Mouse (Mus musculus): Measurements from ENCODE around the gene Nubpl.
"Not testable (repeated sequence)": the region's sequence is repeated elsewhere in the genome, so short reads cannot be mapped to it uniquely, and the experiment has no call there.

Nubpl gene

DNA sequence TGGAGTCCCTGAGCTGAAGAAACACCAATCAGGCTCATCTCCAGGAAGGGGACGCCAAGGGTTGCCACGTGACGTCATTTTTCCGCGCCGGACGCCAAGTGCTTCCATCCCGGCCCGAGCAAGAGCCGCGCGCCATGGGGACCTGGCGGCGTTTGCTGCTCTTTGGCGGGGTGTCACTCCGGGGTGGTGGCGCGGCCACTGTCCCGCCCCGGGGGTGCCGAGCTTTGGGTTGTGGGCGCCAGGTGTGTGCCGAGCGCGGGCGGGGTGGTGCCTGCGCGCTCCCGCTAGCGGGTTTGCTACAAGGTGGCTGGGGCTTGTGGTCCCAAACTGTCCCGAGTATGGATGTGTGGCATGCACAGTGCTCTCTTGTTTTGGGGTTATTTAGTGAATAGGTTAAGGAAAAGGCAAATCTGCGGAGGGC, at the start of gene Nubpl:
Gene Nubpl (plus strand): TSS at position 88 of the 421 bp plus-strand sequence.
- DNase-seq (ENCODE audit: low spot score in 2 of 2), result peak; percentile 91 to 93

DNA sequence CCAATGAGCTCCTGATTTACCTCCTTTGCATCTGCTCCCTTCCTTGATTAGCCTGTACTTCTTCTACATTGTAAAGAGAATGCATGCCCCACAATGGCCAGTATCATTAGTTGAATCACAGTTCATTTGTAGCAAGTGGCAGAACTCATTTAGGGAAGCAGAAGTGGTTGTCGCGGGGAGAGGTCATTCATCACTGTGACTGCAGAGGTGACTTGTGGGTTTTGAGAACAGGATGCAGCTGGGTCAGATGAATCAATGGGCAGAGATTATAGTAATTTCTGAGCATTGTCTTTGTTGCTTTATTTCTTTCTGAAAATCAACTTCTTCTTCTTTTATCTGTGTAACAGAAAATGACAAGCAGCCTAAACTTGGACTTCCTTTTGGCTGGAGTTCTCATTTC, 48.2 kb upstream of the Nubpl start:
- no peak for DNase-seq (ENCODE audit: low spot score in 2 of 2)

DNA sequence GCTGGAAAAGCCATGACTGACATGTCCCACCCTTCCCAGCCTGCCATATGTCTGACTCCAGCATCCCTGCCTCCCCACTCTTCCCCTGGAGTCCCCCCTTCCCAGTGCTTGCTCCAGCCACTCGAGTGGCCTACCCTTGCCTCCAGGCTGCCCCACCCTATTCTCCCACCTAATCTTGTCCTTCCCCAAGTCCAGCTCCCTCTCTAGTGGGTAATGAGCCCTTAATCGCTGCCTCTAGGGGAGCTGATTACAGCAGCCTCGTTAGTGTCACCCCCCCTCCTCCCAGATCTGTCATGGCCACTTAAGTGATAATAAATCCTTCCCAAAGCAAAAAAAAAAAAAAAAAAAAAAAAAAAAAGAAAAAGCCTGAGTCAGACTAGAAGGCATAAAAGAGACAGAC, 18.2 kb upstream of the Nubpl start:
- DNase-seq (ENCODE audit: low spot score in 2 of 2), result not testable (repeated sequence)

DNA sequence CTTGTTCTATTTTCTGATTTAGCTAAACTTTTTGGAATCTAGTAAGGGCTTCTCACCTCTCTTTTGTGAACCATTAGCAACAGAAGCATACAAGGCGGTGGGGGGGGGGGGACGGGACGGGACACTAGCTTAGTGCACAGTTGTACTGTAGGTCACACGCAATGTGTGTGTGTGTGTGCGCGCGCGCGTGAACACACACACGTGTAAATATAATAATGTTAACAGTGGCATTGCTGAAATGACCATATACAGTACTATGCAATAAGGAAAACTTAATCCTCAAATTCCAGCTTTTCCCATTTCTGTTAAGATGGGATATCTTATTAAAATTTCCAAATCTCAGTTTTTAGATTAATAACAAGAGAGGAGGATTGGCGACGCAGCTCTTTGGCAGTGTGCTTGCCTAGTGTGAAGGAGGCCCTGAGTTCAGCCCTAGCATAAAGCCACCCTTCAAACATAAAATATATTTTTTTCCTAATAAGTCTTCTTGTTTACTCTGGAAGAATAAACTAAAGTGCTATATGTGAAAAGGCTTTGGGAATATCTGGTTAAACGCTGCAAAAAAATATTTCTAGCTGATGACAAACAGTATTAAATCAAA, 388 bp upstream of the Nubpl start:
- DNase-seq (ENCODE audit: low spot score in 2 of 2), result no peak

DNA sequence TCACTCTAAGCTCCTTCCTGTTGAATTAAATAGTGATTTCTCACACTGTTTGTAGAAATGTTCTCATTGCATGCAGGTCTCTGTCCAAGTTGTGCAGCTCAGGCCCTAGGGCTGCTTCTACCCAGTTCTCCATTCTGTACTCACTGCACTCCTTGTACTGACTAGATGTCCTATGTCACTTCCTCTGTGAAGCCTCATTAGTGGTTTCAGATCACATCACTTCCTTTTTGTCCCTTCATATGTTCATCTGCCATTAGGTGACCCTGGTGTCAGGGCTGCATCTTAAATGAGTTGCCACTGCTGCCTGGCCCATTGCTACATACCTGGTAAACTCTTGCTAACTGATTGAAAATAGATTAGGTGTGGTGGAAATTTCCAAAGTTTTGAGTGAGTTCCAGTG, 22.7 kb downstream of the Nubpl start:
- no peak for DNase-seq (ENCODE audit: low spot score in 2 of 2)

DNA sequence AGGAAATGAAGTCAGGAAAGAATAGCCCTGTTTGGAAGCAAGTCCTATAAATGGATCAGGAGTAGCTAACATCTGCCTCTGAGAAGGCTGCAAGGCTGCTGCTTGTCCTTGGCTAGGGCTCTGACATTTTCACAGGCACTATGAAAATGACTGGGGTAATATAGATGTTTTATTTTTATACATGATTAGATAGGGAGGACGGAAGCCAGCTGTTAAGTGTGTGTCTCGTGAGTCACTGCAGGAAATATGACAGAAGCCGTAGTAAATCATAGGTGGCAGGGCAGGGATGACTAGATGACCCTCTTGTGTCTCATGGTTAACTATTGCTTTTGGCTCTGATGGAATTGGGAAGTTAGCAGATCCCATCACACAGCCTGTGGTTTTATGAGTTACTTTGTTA, 28.9 kb downstream of the Nubpl start:
- DNase-seq (ENCODE audit: low spot score in 2 of 2), result no peak

DNA sequence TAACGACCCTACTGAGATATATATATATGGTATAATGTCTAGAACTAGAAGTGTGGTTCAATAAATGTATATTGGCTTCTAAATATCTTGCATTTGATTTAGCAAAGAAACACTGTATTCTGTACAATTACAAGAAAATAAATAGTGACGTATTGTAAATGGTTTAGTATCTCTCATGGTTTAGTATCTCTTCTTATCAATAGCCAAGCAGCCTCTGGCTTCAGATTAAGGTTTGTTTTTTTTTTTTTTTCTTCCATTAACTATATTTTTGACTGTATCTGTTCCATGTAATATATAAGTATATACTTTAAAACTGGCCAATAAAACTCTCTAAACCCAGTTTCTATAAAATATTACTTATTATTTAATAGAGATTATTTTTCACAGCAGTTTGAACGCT, 31.5 kb downstream of the Nubpl start:
- DNase-seq (ENCODE audit: low spot score in 2 of 2), result no peak

DNA sequence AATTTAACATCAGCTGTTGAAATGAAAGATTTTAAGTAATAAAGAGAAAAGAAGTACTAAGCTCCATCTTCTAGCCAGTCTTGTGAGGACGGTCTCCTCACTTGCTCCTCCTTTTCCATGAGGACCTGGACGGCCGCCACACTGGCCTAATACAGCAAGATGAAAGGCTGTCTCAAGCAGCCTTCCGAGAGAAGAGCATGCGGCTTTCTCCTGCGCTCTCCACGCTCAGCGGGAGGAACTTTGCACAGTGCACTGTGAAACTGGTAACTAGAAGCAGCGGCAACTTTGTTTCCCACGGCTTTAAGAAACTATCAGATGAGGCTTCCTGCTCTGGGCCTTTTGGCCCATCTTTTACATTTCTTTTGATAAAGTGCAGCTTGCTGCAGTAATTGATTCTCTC, 34.7 kb downstream of the Nubpl start:
- DNase-seq (ENCODE audit: low spot score in 2 of 2), result no peak

DNA sequence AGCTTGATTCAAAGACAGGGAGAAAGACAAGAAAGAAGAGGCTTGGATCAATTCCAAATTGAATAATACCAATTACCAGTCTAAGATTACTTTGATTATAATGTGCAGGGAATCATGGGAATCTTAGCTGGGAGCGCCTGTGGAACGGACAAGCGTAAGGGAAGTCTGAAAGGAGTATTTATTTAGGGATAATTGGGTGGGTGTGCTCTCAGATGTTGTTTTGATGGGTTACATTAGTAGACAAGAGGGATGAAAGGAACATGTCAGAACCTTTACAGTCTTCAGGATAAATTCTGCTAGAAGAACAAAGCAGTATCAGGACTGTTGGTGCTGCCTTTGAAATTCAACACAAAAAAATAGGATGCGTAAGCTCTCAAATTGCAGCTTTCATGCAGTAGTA, 40.8 kb downstream of the Nubpl start:
- no peak for DNase-seq (ENCODE audit: low spot score in 2 of 2)

DNA sequence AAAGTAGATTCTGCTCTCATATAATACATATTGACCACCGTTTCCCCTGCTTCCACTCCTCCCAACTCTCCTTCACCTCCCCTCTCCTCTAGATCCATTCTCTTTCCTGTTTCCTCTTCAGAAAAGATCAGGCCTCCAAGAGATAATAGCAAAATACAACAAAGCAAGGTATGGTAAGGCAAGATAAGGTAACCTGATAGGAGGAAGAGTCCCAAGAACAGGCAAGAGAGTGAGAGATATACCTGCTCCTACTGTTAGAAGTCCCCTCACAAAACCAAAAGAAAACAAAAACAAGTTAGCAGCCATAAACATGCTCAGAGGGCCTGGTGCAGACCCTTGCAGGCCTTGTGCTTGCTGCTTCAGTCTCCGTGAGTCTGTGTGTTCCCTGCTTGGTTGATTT, 49.1 kb downstream of the Nubpl start:
- no peak for DNase-seq (ENCODE audit: low spot score in 2 of 2)

DNA sequence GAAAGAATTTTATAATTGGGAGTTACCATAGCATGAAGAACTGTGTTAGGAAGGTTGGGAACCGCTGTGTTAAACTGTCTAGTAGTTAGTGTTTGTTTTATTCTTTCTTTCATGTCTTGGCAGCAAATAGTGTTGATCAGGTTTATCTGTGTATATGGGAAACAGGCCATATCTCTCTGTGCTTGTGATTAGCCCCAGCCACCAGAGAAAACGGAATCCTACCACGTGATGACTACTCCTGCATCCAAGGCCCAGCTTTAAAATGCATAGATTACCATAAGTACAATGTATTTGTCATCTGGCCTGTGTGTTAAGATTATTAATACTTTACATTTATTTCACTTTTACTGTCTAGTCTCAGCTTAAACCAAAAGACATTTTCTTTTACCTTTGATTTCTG, 51.9 kb downstream of the Nubpl start:
- DNase-seq (ENCODE audit: low spot score in 2 of 2), result no peak

DNA sequence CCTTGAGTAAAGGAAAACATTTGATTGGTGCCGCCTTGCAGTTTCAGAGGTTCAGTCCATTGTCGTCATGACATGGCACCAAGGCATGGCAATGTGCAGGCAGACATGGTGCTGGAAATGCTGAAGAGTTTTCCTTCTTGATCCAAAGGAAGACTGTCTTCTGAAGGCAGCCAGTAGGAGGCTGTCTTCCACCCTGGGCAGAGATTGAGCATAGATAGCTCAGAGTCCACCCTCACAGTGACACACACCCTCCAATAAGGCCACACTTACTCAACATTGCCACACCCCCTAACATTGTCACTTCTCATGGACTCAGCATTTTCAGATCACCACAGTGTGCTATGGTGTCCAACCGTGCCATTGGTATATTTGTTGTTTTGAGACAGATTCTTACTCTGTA, 54.5 kb downstream of the Nubpl start:
- no peak for DNase-seq (ENCODE audit: low spot score in 2 of 2)

DNA sequence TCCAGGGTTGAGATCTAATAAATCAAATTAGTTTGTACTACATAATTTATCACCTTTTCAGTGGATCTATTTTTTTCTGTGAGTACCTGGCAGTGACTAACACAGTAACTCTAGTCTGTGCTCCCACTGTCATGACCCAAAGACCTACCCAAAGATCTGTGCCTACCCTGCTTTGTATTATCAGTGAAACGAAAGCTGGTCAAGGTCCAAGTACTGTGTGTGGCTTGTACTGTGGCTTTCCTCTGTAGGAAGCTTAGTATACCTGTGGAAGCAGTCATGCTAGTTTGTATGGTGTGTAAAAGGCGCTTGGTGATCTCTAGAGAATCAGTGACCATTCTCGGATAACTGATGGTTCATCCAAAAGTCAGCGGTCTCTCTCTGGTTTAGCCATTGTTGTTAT, 57.4 kb downstream of the Nubpl start:
- DNase-seq (ENCODE audit: low spot score in 2 of 2), result no peak

DNA sequence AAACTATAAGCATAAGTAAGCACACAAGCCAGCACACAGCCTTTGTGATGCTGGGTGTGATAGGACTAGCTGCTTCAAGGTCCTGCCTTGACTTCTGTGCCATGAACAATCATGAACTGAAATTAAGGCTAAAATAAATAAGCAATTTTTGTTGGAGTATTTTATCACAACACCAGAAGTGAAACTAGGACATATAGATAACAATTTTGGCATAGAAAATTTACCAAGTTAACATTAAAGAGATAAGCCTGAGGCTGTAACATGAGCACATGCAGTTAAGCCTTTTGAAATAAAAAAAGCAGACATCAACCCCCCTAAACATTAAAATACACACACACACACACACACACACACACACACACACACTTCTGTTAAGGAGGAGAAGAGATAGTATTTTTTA, 66.9 kb downstream of the Nubpl start:
- DNase-seq (ENCODE audit: low spot score in 2 of 2), result no peak

DNA sequence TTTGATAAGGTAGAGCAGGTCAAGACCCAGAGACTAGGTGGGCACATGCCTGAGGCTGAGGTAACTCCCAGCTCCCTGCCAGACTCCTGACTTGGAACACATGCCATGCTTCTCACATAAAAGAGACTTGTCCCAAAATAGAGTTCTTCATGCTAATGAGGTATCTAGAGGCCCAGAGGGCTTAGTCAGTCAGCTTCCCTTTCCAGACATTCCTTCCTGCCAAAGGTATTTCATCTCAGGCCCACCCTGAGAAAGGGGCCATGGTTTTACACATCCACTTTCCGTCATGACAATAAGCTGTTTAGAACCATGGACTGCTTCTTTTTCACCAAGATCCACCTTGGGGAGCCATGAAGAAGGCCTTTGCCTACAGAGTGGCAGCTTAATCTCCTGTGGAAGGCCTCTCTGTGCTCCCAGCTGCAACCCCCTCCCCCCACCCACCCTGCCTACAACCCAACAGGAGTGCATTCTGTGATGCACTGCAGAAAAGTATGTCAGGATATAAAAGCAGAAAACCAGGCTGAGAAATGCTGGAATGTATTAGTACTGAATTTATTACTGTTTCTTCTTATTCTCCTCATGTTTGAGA, 88.8 kb downstream of the Nubpl start:
- no peak for DNase-seq (ENCODE audit: low spot score in 2 of 2)

DNA sequence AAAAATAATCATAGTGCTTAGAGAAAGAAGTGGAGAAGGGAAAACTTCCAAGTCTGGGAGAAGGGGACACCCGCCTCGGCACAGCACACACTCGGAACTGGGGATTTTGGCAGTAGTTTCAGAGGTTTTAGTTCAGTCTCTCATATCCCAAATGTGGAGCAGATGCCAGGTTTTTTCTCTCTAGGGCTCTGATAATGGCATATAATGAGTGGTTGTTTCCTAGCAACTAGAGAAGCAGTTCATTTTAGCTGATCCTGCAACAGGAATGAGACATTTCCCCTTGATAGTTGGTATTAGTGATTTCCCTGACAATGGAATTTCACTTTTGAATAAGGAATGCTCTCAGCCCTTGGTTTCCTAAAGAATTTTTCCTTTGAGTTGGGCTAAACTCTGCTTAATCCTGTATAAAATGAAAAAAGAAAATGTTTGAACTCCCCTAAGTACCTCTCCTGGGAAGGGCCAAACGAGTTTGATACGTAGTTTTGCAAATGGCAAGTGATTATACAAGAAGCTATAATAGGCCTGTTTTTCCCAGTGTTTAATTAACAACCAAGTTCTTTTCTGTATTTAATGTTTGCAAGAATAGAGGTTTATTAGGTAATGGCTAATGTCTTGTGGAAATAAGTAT, 89.5 kb downstream of the Nubpl start:
- DNase-seq (ENCODE audit: low spot score in 2 of 2), result no peak

DNA sequence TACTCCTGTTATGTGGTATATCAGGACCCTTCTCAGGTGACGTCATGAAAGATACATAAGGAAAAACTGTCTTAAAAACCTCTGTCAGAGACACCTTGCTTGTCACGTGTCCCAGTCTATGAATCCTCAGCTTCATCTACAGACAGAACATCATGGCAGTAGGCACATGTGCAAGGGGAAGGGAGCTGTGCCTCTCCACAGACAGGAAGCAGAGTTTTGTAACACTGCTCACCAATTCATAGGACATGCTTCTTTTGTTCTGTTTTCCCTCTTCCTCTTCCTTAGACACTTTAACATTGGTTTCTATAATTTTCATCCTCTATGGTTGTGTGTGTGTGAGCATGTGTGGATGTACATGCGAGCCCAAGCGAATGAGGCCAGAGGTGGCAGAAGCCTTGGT, 100.9 kb downstream of the Nubpl start:
- no peak for DNase-seq (ENCODE audit: low spot score in 2 of 2)

DNA sequence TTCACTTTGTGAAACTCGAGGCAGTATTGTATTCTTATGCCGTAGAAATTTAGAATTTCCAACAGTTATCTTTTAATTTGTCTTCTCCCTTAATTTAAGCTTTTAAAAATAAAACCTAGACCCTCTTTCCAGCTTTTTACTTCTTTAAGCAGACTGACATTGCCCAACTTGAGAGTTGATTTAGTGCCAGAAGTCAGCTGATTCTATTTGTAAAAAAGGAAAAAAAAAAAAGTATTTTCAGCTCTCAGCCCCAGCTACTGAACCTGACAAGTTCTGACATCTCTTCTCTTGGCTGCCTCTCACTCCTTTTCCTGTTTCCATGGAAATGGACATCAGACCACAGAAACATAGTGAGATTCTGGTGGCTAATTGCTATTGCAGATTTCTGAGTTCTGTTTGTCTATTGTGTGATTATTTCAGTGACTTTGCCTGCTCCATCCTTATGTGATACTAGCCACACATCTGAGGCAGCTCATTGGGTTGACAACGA, 111.6 kb downstream of the Nubpl start:
- DNase-seq (ENCODE audit: low spot score in 2 of 2), result no peak

DNA sequence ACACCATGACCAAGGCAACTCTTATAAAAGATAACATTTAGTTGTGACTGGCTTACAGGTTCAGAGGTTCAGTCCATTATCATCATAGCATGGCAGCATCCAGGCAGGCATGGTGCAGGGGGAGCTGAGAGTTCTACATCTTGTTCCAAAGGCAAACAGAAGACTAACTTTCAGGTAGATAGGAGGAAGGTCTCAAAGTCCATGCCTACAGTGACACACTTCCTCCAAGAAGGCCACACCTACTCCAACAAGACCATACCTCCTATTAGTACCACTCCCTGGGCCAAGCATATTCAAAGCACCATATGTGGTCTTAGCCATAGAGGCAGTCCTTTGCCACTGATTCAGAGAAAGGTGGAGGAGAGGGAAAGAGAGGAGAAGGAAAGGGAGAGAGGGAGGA, 113.6 kb downstream of the Nubpl start:
- DNase-seq (ENCODE audit: low spot score in 2 of 2), result no peak

DNA sequence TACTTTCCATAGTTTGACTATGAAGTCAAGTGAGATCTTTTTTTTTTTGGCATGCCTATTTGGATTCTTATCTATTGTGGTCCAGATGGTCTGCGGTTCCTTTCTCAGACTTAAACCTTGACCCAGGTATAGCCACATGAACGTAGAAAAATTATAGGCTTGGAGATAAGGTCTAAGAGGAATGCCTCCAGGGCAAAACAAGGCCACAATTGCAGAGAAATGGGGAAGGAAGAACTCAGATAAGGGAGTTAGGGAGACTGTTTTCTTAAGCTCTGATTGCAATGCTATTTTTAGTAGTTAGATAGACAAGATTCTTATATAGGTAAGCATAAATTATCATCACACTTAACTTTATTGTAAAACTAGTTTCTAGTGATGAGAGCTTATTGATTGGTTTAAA, 117.3 kb downstream of the Nubpl start:
- DNase-seq (ENCODE audit: low spot score in 2 of 2), result no peak

DNA sequence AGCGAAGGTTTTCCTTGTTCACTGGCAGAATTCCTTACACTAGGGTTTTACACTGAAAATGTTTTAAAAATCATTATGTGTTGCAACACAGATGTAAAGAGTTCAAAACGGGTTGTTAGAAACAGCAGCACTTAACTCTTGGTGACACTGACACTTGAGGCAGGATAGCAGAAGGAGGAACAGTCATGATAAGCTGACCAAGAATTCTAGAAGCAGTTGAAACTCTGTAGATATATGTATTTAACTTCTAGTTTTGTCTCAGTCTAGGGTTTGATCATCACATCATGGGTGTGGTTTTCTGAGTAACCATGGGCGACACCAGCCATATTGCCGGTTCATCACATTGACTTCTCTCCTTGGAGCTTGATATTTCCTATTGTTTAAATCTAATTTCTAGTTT, 127.4 kb downstream of the Nubpl start:
- DNase-seq (ENCODE audit: low spot score in 2 of 2), result no peak

DNA sequence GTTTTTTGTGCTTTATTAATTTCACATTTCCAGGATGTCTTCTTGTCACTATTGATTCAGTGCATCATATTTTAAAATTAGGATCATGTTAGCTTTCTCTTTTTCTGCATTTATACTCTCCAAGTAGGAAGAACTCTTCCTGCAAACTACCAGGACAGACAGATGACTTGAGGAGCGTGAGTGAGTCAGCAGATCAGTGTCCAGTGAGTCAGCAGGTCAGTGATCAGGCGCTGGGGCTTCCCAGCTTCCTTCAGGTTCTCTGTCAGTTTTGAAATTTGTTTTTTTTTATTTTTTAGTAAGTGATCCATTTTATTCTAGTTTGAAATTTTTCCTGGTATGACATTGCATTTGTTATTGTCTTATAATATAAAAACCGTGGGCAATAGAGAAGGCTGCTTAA, 131.2 kb downstream of the Nubpl start:
- DNase-seq (ENCODE audit: low spot score in 2 of 2), result no peak

DNA sequence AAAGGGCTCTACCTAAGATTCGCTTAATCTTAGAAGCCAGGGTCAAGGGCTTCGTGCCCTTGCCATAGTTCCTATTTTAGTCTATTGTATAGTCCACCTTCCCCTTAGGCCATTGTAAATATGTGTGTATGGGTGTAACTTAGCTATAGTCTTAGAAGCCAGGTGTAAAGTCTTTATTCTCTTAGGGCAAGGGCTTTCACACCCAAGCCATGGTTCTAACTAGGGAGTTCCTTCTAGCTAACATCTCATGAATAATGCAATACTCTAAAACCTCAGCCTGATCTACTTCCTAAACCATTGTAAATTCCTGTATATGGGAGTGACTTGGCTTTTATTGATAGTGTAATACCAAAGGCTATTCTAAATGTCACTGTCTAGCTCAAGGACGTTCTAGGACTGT, 134.4 kb downstream of the Nubpl start:
- DNase-seq (ENCODE audit: low spot score in 2 of 2), result not testable (repeated sequence)

DNA sequence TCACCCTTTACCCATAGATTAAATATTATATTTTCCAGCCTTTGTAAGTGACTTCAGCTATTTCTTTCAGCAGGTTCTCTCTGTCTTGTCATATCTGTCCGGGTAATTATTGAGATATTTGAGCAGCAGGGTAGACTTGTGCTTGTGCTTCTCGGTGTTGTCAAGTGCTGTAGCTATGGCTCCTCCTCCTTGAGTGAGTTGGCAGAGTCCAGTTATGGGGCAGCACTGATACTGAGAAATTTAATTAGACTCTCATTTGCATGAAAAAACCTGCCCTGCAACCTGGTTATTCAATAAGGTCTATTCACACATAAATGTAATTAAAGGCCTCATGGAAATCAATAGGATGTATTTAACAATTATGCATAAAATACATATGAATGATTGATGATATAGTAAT, 145.2 kb downstream of the Nubpl start:
- DNase-seq (ENCODE audit: low spot score in 2 of 2), result no peak
